Mouse (Mus musculus) stomach, embryonic 15.5 days (tissue): ENCODE data around the gene Aff4. TPM values are rescaled to one million over a fixed set of nuclear protein-coding genes. Genes with fewer than 3 reads are reported as not detected.

Source experiments
- ATAC-seq: fragments of 200-750 bp; cut with Nextera tagmentation; 2 replicates; pipeline ENCODE4 v1.8.0; 2017; ENCODE audit warnings: low read depth, moderate number of reproducible peaks, moderate TSS enrichment; ENCODE audit not compliant: insufficient read depth, low FRiP score
- H3K27ac ChIP-seq: fragments of 300-500 bp; sonication (generic); 2 replicates; pipeline ENCODE4 v1.5.1; 2015; ENCODE audit warnings: mild to moderate bottlenecking, inconsistent platforms
- H3K27me3 ChIP-seq: fragments of 300-500 bp; sonication (generic); replicated peaks from 2 replicates; pipeline ENCODE4 v1.6.1; 2015; ENCODE audit warnings: inconsistent platforms
- H3K36me3 ChIP-seq: fragments of 300-500 bp; sonication (generic); 2 replicates; pipeline ENCODE4 v1.6.1; 2015; ENCODE audit warnings: inconsistent platforms
- H3K4me1 ChIP-seq: fragments of 300-500 bp; sonication (generic); 2 replicates; pipeline ENCODE4 v1.6.1; 2015; ENCODE audit warnings: inconsistent platforms
- H3K4me2 ChIP-seq: fragments of 300-500 bp; sonication (generic); 2 replicates; pipeline ENCODE4 v1.6.1; 2015; ENCODE audit warnings: mild to moderate bottlenecking, inconsistent platforms
- H3K4me3 ChIP-seq: fragments of 300-500 bp; sonication (generic); replicated peaks from 2 replicates; pipeline ENCODE4 v1.5.1; 2015; ENCODE audit warnings: inconsistent platforms
- H3K9ac ChIP-seq: fragments of 300-500 bp; sonication (generic); 2 replicates; pipeline ENCODE4 v1.6.1; 2015; ENCODE audit warnings: inconsistent platforms
- H3K9me3 ChIP-seq: fragments of 300-500 bp; sonication (generic); 2 replicates; pipeline ENCODE4 v1.6.1; 2016; ENCODE audit warnings: inconsistent platforms
- WGBS: fragments of 180-500 bp; shearing (Covaris S2); methylation state at CpG from one replicate; pipeline ENCODE4 v1.1.7; 2015; 5-methylcytosine and 5-hydroxymethylcytosine counted together
- polyA plus RNA-seq: library from polyadenylated mRNA; unstranded; fragments of >200 nt; fragmentation: Nextera tagmentation; extraction: Ambion mirVana; gene quantifications from 2 replicates; pipeline ENCODE4 v1.2.1, GENCODE M21; 2015

The Aff4 gene
- polyA plus RNA-seq, 1 experiment from 2014 or later = 54.6 TPM

- H3K4me1 ChIP-seq = 0 out of 2 replicates have a peak, but pooled peaks cover 7% of the 10 kb centered on the region
- H3K27ac ChIP-seq = no peak overlapping the region
- no peak overlapping the region for H3K4me3 ChIP-seq
- no peaks in the 10 kb centered on the region for H3K9me3 ChIP-seq
- H3K4me2 ChIP-seq = no peak overlapping the region
- no peaks in the 10 kb centered on the region for H3K27me3 ChIP-seq
- ATAC-seq = no peak
- H3K9ac ChIP-seq = no peak overlapping the region
- 92% methylated on average over 9 of the region's 9 CpGs for WGBS
- no peaks in the 10 kb centered on the region for H3K36me3 ChIP-seq
Observed at GRCm38 (mm10) chr11:53452396-53452795, 101.8 kb downstream of the Aff4 start.

- Histone ChIP-seq H3K4me1 (0 out of 2 replicates have a peak, but pooled peaks cover 9% of the 10 kb centered on the region), H3K9ac (no peak overlapping the region), H3K27ac (no peak overlapping the region), H3K4me3 (no peak overlapping the region), H3K36me3 (no peaks in the 10 kb centered on the region), H3K27me3 (no peaks in the 10 kb centered on the region), H3K9me3 (no peaks in the 10 kb centered on the region), H3K4me2 (no peak overlapping the region)
- WGBS = 81% methylated on average over 5 of the region's 5 CpGs
- ATAC-seq = no peak
Observed at GRCm38 (mm10) chr11:53453031-53453430, 102.4 kb downstream of the Aff4 start.

GRCm38 (mm10) chr11:53456474-53457371, 106.1 kb downstream of the Aff4 start, which contains the start of the genes Gm10447 and Shroom1:
Gm10447 (minus strand) TSS chr11:53457110.
Shroom1 (plus strand) TSS chr11:53457205.
- Histone ChIP-seq H3K9me3 (no peaks in the 10 kb centered on the region), H3K4me1 (0 out of 2 replicates have a peak, but pooled peaks cover 9% of the 10 kb centered on the region), H3K27ac (no peak within 1 kb of the TSS), H3K4me2 (peak within 1 kb of the TSS; percentile 97), H3K9ac (peak within 1 kb of the TSS; percentile 50), H3K4me3 (peak within 1 kb of the TSS; percentile 53), H3K36me3 (no peaks in the 10 kb centered on the region), H3K27me3 (peaks cover 6% of the 10 kb centered on the region)
- ATAC-seq = peak; percentile 85
- WGBS = 3% methylated on average over 42 of the region's 42 CpGs

- peaks cover 13% of the 10 kb centered on the region for H3K27me3 ChIP-seq
- 0 out of 2 replicates have a peak, but pooled peaks cover 9% of the 10 kb centered on the region for H3K4me1 ChIP-seq
- no peak for ATAC-seq
- H3K4me3 ChIP-seq = peak overlapping the region; percentile 53
- H3K9me3 ChIP-seq = no peaks in the 10 kb centered on the region
- H3K36me3 ChIP-seq = no peaks in the 10 kb centered on the region
- peak overlapping the region; percentile 97 for H3K4me2 ChIP-seq
- WGBS = 9% methylated on average over 28 of the region's 29 CpGs
- peak overlapping the region; percentile 50 for H3K9ac ChIP-seq
- H3K27ac ChIP-seq = no peak overlapping the region
Observed at GRCm38 (mm10) chr11:53457372-53457954, 106.8 kb downstream of the Aff4 start.

- Histone ChIP-seq H3K36me3 (no peaks in the 10 kb centered on the region), H3K4me1 (peaks cover 18% of the 10 kb centered on the region), H3K9ac (no peak overlapping the region), H3K9me3 (no peaks in the 10 kb centered on the region), H3K4me2 (no peak overlapping the region), H3K27me3 (peaks cover 28% of the 10 kb centered on the region), H3K27ac (no peak overlapping the region), H3K4me3 (no peak overlapping the region)
- no peak for ATAC-seq
- WGBS = 71% methylated on average over 3 of the region's 3 CpGs
Observed at GRCm38 (mm10) chr11:53458996-53459395, 108.4 kb downstream of the Aff4 start.

DNA sequence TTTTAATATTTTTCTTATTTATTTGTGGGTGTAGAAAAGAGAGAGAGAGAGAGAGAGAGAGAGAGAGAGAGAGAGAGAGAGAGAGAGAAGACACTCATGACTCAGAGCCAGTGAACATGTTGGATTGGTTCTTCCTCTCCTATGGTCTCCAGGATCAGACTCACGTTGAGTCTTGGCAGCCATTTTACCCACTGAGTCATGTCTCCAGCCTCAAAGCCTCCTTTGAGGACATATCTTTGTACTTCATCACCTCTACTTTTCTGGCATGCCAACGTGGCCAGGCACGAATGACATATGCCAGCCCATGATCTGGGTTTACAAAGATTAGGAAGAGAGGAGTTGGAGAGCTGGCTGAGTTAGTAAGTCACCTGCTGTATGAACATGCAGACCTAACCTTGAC, 109.6 kb downstream of the Aff4 start:
- no peak for ATAC-seq
- Histone ChIP-seq H3K4me2 (no peak overlapping the region), H3K4me3 (no peak overlapping the region), H3K9me3 (no peaks in the 10 kb centered on the region), H3K9ac (no peak overlapping the region), H3K27me3 (peaks cover 40% of the 10 kb centered on the region), H3K27ac (no peak overlapping the region), H3K4me1 (peaks cover 19% of the 10 kb centered on the region), H3K36me3 (no peaks in the 10 kb centered on the region)
- 71% methylated on average over 3 of the region's 3 CpGs for WGBS

DNA sequence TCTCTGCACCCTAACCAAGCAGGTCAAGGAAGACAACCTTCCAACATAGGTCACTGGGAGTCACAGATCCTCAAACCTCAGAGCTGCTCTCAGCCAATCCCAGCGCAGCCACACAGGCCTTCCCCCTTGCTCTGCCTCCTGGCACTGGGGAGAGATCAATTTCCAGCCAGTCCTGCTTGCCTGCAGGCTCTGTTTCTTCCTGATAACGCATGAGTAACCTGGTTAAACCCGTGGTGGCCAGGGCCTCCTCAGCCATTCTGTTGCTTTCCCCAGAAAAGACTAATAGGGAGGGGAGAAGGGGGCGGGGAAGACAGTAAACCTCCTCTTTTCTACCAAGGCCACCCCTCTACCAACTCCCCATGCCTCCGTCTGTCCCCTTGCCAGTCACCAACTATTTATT, 111.1 kb downstream of the Aff4 start:
- WGBS = 23% methylated on average over 5 of the region's 5 CpGs
- no peaks in the 10 kb centered on the region for H3K36me3 ChIP-seq
- no peak for ATAC-seq
- no peaks in the 10 kb centered on the region for H3K9me3 ChIP-seq
- peaks cover 16% of the 10 kb centered on the region for H3K4me1 ChIP-seq
- no peak overlapping the region for H3K9ac ChIP-seq
- H3K27me3 ChIP-seq = peaks cover 54% of the 10 kb centered on the region
- H3K4me2 ChIP-seq = no peak overlapping the region
- H3K27ac ChIP-seq = no peak overlapping the region
- no peak overlapping the region for H3K4me3 ChIP-seq

- ATAC-seq = no peak
- 6% methylated on average over 55 of the region's 55 CpGs for WGBS
- Histone ChIP-seq H3K4me3 (peak overlapping the region; percentile 45), H3K36me3 (no peaks in the 10 kb centered on the region), H3K27me3 (peaks cover 56% of the 10 kb centered on the region), H3K9me3 (no peaks in the 10 kb centered on the region), H3K9ac (no peak overlapping the region), H3K4me1 (peaks cover 14% of the 10 kb centered on the region), H3K27ac (no peak overlapping the region), H3K4me2 (peak overlapping the region; percentile 93)
Observed at GRCm38 (mm10) chr11:53463551-53464424, 113.2 kb downstream of the Aff4 start.

- WGBS = 8% methylated on average over 40 of the region's 40 CpGs
- Histone ChIP-seq H3K4me2 (peak overlapping the region; percentile 74), H3K4me3 (peak overlapping the region; percentile 35), H3K36me3 (no peaks in the 10 kb centered on the region), H3K4me1 (peaks cover 19% of the 10 kb centered on the region), H3K9me3 (no peaks in the 10 kb centered on the region), H3K9ac (no peak overlapping the region), H3K27me3 (peaks cover 66% of the 10 kb centered on the region), H3K27ac (no peak overlapping the region)
- no peak for ATAC-seq
Observed at GRCm38 (mm10) chr11:53466231-53466971, 115.8 kb downstream of the Aff4 start.

DNA sequence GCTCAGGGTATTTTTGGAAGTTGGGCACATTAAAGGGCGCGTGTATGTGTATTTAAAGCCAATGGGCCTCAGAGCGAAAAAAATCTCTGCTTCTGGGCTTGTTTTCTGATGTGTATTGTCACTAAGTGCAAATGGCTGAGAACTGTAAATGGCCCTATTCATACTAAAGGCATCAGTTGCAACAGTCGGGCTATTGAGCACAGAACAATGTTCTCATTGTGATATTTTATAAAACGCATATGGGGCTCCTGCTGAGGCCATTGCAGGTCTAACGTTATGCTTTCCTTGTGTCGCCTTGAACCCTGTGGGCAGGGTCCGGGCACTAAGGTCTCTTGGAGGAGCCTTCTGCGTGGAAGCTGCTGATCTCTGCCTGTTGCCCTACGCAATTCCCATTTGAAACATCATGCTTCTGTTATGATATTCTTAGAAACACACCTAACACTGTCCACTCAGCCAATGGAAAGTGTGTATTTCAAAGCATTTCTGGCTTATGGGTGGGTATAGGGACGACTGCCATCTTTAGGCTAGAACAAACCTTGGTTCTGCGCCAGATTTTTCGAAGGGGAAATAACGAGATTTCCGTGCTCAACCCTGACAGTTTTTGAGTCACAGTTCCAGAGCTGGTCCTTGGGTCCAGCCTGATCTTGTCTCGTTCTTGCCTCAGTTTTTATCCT, 118.8 kb downstream of the Aff4 start:
- H3K4me3 ChIP-seq = 0 out of 2 replicates have a peak overlapping the region, but pooled peaks have one; percentile 6
- peaks cover 53% of the 10 kb centered on the region for H3K27me3 ChIP-seq
- ATAC-seq = no peak

More for the DNA sequence above, 118.8 kb downstream of the Aff4 start:
- WGBS = 41% methylated on average over 16 of the region's 16 CpGs
- no peaks in the 10 kb centered on the region for H3K9me3 ChIP-seq
- H3K9ac ChIP-seq = no peak overlapping the region
- no peak overlapping the region for H3K27ac ChIP-seq
- H3K4me1 ChIP-seq = peaks cover 9% of the 10 kb centered on the region; the same call in 1 of the 2 replicates
- no peaks in the 10 kb centered on the region for H3K36me3 ChIP-seq
- H3K4me2 ChIP-seq = peak overlapping the region; percentile 49; the same call in 1 of the 2 replicates
